Mouse (Mus musculus) gastrocnemius, postnatal 36 days (tissue): ENCODE measurements around the gene Adgrb3. TPM values are rescaled to one million over a fixed set of nuclear protein-coding genes. Genes with fewer than 3 reads are reported as not detected.

Source experiments
- DNase-seq, 2 experiments: peaks; one replicate each; pipeline ENCODE4 v3.0.0; 2022
- intact Hi-C: fragments of 180-260 bp; cut with DNase I; formaldehyde crosslinking; loops from one replicate; pipeline ENCODE4 v1.15.1; 2025
- long read RNA-seq, 2 experiments: library from polyadenylated mRNA; stranded (forward); transcript quantifications; one replicate each; pipeline ENCODE4 v2.0.0; 2021
- total RNA-seq, 2 experiments: library from RNA; stranded (reverse); gene quantifications; 2 replicates each; pipeline ENCODE4 v1.2.3; 2021

Adgrb3 gene
- total RNA-seq, result under 1 TPM; 0.05 TPM
- long read RNA-seq, experiment 1, result 0 reads
- long read RNA-seq, experiment 2, result 0 reads

GRCm38 (mm10) chr1:25828971-25829920 lies at the start of gene Adgrb3:
Gene Adgrb3 (minus strand): TSS chr1:25829707.
- intact Hi-C loops, result no loop called here
- no peak for DNase-seq

GRCm38 (mm10) chr1:25877526-25877925 lies 48.0 kb upstream of the Adgrb3 start:
- intact Hi-C loops, result no loop called here
- no peak for DNase-seq

GRCm38 (mm10) chr1:25857473-25857872 lies 28.0 kb upstream of the Adgrb3 start:
- no peak for DNase-seq
- intact Hi-C loops, result no loop called here

DNA sequence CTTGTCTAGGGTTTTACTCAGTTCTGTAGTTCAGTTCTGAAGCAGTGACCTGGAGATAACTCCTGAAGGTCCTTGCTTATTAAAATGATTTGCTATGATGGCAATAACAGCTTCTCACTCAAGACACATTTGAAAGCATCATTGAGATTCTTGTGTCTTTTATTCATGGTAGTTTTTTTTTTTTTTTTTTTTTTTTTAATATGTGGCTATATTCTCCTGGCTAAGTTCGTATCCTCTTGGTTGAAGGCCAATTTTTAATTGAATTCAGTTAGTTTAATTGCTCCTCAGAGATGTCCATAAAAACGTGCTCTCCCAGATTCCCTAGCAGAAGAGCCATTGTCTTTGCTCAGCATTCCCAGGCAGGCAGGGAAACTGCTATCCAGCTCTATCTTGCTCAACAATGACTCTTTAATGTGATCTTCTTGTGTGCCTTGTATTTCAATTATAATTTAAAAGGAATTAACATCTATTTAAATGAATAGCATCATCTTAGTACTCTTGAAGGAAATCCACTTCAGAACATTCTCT lies 25.0 kb upstream of the Adgrb3 start:
- intact Hi-C loops, result no loop called here
- no peak for DNase-seq

DNA sequence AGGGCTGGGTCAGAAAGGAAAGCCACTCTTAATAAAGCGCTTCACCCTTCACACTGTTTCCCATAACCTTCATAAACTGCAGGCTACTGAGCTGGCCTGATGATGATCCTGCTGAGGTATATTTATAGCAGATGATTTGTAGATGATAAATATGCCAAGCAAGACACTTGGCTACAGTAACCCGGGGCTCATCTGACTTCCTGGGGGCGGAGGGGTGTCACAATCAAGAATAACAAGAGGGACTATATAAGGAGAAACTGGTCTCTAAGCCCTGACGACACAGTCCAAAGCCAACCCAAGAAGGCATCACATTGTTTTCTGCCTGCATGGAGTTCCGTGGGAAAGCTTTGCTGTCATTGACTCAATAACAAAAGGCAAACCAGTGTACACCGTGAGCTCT lies 2.8 kb upstream of the Adgrb3 start:
- intact Hi-C loops, result no loop called here
- no peak for DNase-seq

DNA sequence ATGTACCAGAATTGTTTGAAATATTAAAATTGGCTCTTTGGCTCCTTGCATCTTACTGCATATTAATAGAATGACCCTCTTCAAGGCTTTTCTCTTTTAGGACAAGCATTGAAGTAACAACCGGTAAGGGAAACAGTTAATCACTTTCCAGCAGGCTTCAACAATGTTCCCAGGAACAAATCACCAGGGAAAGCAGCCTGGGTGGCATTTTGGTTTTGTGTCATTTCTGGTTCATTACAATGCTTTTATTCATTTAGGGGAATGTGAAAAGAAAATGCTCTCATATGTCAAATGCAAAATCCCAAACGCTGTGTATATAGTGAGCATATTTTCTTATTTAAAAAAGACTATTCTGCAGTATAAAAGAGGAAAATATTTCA lies 2.0 kb upstream of the Adgrb3 start:
- DNase-seq, result no peak
- intact Hi-C loops, result no loop called here

GRCm38 (mm10) chr1:25830757-25831520 lies 1.4 kb upstream of the Adgrb3 start:
- DNase-seq, result no peak
- intact Hi-C loops, result no loop called here

GRCm38 (mm10) chr1:25829921-25830751 lies 629 bp upstream of the Adgrb3 start:
- DNase-seq, result peak in 1 of 2 experiments; percentile 6
- intact Hi-C loops, result no loop called here

- DNase-seq, result no peak
- intact Hi-C loops, result no loop called here
These were observed 1.3 kb downstream of the Adgrb3 start for GRCm38 (mm10) chr1:25828071-25828755.

- intact Hi-C loops, result no loop called here
- DNase-seq, result no peak
These were observed 2.1 kb downstream of the Adgrb3 start for GRCm38 (mm10) chr1:25827436-25827835.

GRCm38 (mm10) chr1:25826771-25827170 lies 2.7 kb downstream of the Adgrb3 start:
- no peak for DNase-seq
- intact Hi-C loops, result no loop called here

DNA sequence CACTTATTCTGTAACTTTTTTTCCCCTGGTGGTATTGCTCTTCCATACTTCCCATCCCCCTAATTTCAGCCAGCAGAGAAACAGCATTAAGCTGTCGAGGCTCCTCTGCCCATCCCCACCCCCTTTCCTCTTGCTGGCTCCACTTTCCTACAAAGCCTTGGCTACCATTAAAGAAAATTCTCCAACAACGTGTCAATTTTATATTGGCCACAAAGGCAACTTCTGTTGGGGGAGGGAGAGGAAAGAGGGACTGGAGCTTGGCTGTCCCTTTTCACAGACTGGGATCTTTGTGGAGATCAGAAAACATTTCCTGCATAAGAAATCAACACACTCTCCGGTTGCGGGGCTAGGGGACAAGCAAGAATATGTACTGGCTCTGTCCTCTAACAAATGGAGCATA lies 4.9 kb downstream of the Adgrb3 start:
- DNase-seq, result no peak
- intact Hi-C loops, result no loop called here

DNA sequence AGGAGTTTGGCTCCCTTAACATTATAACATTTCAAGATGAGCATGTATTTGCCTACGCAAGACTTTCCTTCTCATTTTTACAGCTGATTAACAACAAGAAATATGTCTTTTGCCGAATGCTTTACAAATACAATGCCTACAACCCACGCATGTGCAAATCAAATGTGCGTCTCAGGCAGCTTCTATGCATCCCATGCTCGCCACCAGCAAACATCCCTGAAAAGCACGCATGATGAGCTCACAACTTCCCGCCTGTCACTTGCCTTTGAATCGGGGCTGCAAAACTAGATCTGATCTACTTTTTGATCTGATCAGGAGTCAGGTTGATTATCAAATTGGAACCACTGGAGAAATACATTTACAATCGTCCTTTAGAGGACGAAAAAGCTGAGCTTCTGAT lies 5.5 kb downstream of the Adgrb3 start:
- intact Hi-C loops, result no loop called here
- DNase-seq, result no peak

- intact Hi-C loops, result no loop called here
- no peak for DNase-seq
These were observed 14.0 kb downstream of the Adgrb3 start for GRCm38 (mm10) chr1:25815491-25815890.

- intact Hi-C loops, result no loop called here
These were observed 50.7 kb downstream of the Adgrb3 start for GRCm38 (mm10) chr1:25778784-25779183.

GRCm38 (mm10) chr1:25777459-25777858 lies 52.0 kb downstream of the Adgrb3 start:
- DNase-seq, result no peak
- intact Hi-C loops, result no loop called here

More at GRCm38 (mm10) chr1:25778784-25779183, 50.7 kb downstream of the Adgrb3 start:
- DNase-seq, result no peak

- no peak for DNase-seq
- intact Hi-C loops, result no loop called here
These were observed 53.9 kb downstream of the Adgrb3 start for GRCm38 (mm10) chr1:25775440-25776130.

DNA sequence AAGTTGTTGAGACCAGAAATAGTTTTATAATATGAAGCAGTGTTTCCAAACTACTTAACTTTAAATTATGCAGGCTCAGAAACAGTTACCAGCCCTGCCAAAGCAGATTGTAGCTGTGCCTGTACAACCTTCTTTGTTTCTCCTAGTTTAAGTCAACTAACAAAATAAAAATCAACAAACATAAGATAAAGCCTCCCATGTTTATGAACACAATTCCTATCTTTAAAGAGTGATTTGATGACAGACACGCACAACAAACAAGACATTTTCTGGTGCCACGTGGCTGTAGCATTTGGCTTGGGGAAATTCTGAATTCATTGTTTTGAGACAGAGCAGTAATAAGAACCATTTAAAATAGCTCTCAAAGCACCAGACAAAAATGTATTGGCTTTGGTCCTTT lies 60.5 kb downstream of the Adgrb3 start:
- intact Hi-C loops, result no loop called here
- DNase-seq, result no peak

- intact Hi-C loops, result no loop called here
- no peak for DNase-seq
These were observed 74.2 kb downstream of the Adgrb3 start for GRCm38 (mm10) chr1:25755265-25755664.
